Mouse (Mus musculus): ENCODE measurements at regions not wholly inside any gene's neighbourhood (a gene's known extent, or its start where the extent isn't known, plus 50 kb on each side); places are given as distances from the start of the nearest gene placed in this dataset.

DNA sequence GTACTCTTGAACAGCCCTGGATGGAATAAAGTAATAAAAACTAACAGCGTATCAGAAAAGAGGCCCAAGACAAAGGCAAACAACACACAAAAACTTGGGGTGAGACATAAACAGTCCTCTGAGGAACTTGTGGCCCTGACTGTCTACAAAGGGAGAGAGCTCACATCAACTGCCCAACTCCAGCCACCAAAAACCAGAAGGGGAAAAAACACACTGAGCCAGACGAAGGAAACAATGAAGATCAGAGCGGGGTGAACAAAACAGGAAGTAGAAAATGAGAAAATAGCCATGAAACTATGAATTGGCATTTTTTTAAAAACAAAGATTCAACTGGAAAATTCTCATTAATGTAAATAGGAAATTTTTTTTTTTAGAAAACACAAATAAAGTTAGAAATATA is 143.6 kb downstream of the Syk start:
- no peak for TF ChIP-seq CTCF (IDR thresholded peaks at IDR 0.05; ENCODE audit: low read depth)
- TF ChIP-seq EP300 (IDR thresholded peaks at IDR 0.05; ENCODE audit: low read depth), result no peak

All from heart, postnatal 0 days (tissue).